Mouse (Mus musculus) CH12.LX (cell line): Measurements from ENCODE around the gene Ddr1. TPM values are rescaled to one million over a fixed set of nuclear protein-coding genes. Genes with fewer than 3 reads are reported as not detected.

Experiments
- DNase-seq: peaks from one replicate; pipeline ENCODE4 v3.0.0-alpha.2; 2013; ENCODE audit errors: extremely low read depth
- H3K27ac ChIP-seq: 2 replicates; pipeline ENCODE4 v1.5.1; 2012; ENCODE audit warnings: low read depth, mild to moderate bottlenecking, control low read depth, moderate library complexity; ENCODE audit not compliant: insufficient read depth
- H3K27me3 ChIP-seq: replicated peaks from 2 replicates; pipeline ENCODE3; 2012; ENCODE audit warnings: inconsistent platforms
- H3K36me3 ChIP-seq, 2 experiments: replicated peaks in 1 of 2; 2 replicates each; pipeline versions ENCODE3 to v1.6.1; 2012; ENCODE audit warnings: inconsistent platforms in 1 of 2, low read length in 1 of 2, mild to moderate bottlenecking in 1 of 2, mixed read lengths in 1 of 2, moderate library complexity in 1 of 2; ENCODE audit not compliant: control insufficient read depth in 1 of 2, insufficient read depth in 1 of 2
- H3K4me1 ChIP-seq, 2 experiments: 2 replicates each; pipeline ENCODE4 v1.6.1; 2012; ENCODE audit warnings: inconsistent platforms in 1 of 2, moderate library complexity in 1 of 2; ENCODE audit not compliant: insufficient read depth in 2 of 2, control insufficient read depth in 1 of 2
- H3K4me2 ChIP-seq: 2 replicates; pipeline ENCODE4 v1.6.1; 2012; ENCODE audit warnings: low read depth, mild to moderate bottlenecking, control low read depth; ENCODE audit not compliant: poor library complexity, insufficient read depth, severe bottlenecking
- H3K4me3 ChIP-seq, 3 experiments: fragments of 150-350 bp in 1 of 3; sonication (generic) in 1 of 3; replicated peaks in 1 of 3; 2 replicates each; pipeline versions ENCODE3 to v1.5.1; 2011 to 2012; ENCODE audit warnings: low read depth in 2 of 3, low read length in 2 of 3, mild to moderate bottlenecking in 2 of 3, moderate library complexity in 2 of 3, control low read depth in 1 of 3, improper control_type of control experiment in 1 of 3, inconsistent platforms in 1 of 3, mixed read lengths in 1 of 3; ENCODE audit not compliant: poor library complexity in 1 of 3
- H3K79me2 ChIP-seq: replicated peaks from 2 replicates; pipeline ENCODE4 v1.6.1; 2012; ENCODE audit warnings: mild to moderate bottlenecking, moderate library complexity; ENCODE audit not compliant: control insufficient read depth, poor library complexity, insufficient read depth, severe bottlenecking; ENCODE audit errors: extremely low read depth
- H3K9ac ChIP-seq: 2 replicates; pipeline ENCODE4 v1.6.1; 2012; ENCODE audit warnings: low read depth, mild to moderate bottlenecking, control low read depth, moderate library complexity; ENCODE audit not compliant: insufficient read depth
- H3K9me3 ChIP-seq: replicated peaks from 2 replicates; pipeline ENCODE3; 2012; ENCODE audit warnings: low read length, inconsistent platforms, mixed read lengths
- CHD2 ChIP-seq: IDR thresholded peaks from 2 replicates; pipeline ENCODE4 v1.6.1; 2011; ENCODE audit warnings: low read length, improper control_type of control experiment
- ELF1 ChIP-seq: IDR thresholded peaks from 2 replicates; pipeline ENCODE4 v1.6.1; 2014; ENCODE audit warnings: low read depth, mild to moderate bottlenecking, inconsistent platforms, low read length, improper control_type of control experiment
- ETS1 ChIP-seq: conservative IDR thresholded peaks from 2 replicates; pipeline ENCODE4 v1.6.1; 2012; ENCODE audit warnings: low read depth, mild to moderate bottlenecking, inconsistent platforms, low read length, improper control_type of control experiment, moderate library complexity
- HCFC1 ChIP-seq: IDR thresholded peaks from 2 replicates; pipeline ENCODE4 v1.6.1; 2012; ENCODE audit warnings: low read depth, mild to moderate bottlenecking, inconsistent platforms, low read length, improper control_type of control experiment
- JUND ChIP-seq: conservative IDR thresholded peaks from 2 replicates; pipeline ENCODE4 v1.6.1; 2011; ENCODE audit warnings: low read depth, low read length, improper control_type of control experiment
- KAT2A ChIP-seq: IDR thresholded peaks from 2 replicates; pipeline ENCODE4 v1.6.1; 2012; ENCODE audit warnings: low read length, improper control_type of control experiment, inconsistent platforms; ENCODE audit not compliant: insufficient replicate concordance
- MAFK ChIP-seq: IDR thresholded peaks from 2 replicates; pipeline ENCODE4 v1.6.1; 2011; ENCODE audit warnings: low read length, improper control_type of control experiment; ENCODE audit not compliant: insufficient replicate concordance
- MAZ ChIP-seq: IDR thresholded peaks from 2 replicates; pipeline ENCODE4 v1.6.1; 2012; ENCODE audit warnings: low read depth, mild to moderate bottlenecking, inconsistent platforms, low read length, improper control_type of control experiment, moderate library complexity
- MXI1 ChIP-seq: IDR thresholded peaks from 2 replicates; pipeline ENCODE4 v1.6.1; 2011; ENCODE audit warnings: mild to moderate bottlenecking, low read depth, low read length, improper control_type of control experiment
- MYC ChIP-seq: IDR thresholded peaks from 2 replicates; pipeline ENCODE4 v1.6.1; 2011; ENCODE audit warnings: low read depth, mild to moderate bottlenecking, improper control_type of control experiment, low read length
- NELFE ChIP-seq: IDR thresholded peaks from 2 replicates; pipeline ENCODE4 v1.6.1; 2011; ENCODE audit warnings: low read depth, low read length, improper control_type of control experiment
- NRF1 ChIP-seq: IDR thresholded peaks from 2 replicates; pipeline ENCODE4 v1.6.1; 2014; ENCODE audit warnings: low read depth, mild to moderate bottlenecking, inconsistent platforms, low read length, improper control_type of control experiment, moderate library complexity
- PAX5 ChIP-seq: IDR thresholded peaks from 2 replicates; pipeline ENCODE4 v1.6.1; 2012; ENCODE audit warnings: low read length, inconsistent platforms, mixed read lengths
- POLR2A ChIP-seq: IDR thresholded peaks from 2 replicates; pipeline ENCODE4 v1.6.1; 2011; ENCODE audit warnings: low read depth, mild to moderate bottlenecking, improper control_type of control experiment, low read length
- POLR2AphosphoS2 ChIP-seq: IDR thresholded peaks from 2 replicates; pipeline ENCODE4 v1.6.1; 2011; ENCODE audit warnings: low read depth, low read length, improper control_type of control experiment
- SMC3 ChIP-seq: IDR thresholded peaks from 2 replicates; pipeline ENCODE4 v1.6.1; 2011; ENCODE audit warnings: low read depth, low read length, improper control_type of control experiment
- TBP ChIP-seq: conservative IDR thresholded peaks from 2 replicates; pipeline ENCODE4 v1.6.1; 2011; ENCODE audit warnings: low read depth, low read length, improper control_type of control experiment
- UBTF ChIP-seq: IDR thresholded peaks from 2 replicates; pipeline ENCODE4 v1.6.1; 2012; ENCODE audit warnings: low read depth, mild to moderate bottlenecking, inconsistent platforms, low read length, improper control_type of control experiment, moderate library complexity
- USF1 ChIP-seq: IDR thresholded peaks from 2 replicates; pipeline ENCODE4 v1.6.1; 2014; ENCODE audit warnings: low read depth, mild to moderate bottlenecking, inconsistent platforms, low read length, improper control_type of control experiment
- ZMIZ1 ChIP-seq: IDR thresholded peaks from 2 replicates; pipeline ENCODE4 v1.6.1; 2012; ENCODE audit warnings: low read depth, mild to moderate bottlenecking, inconsistent platforms, low read length, improper control_type of control experiment
- ZNF384 ChIP-seq: IDR thresholded peaks from 2 replicates; pipeline ENCODE4 v1.6.1; 2012; ENCODE audit warnings: low read depth, low read length, improper control_type of control experiment, inconsistent platforms
- dilution Hi-C: fragments of 300-500 bp; cut with MboI; formaldehyde crosslinking; loops from 2 replicates; pipeline ENCODE4 v1.14.3; 2020; ENCODE audit warnings: low sequenced_read_pairs; ENCODE audit not compliant: extremely low pct_unique_long_range_greater_than_20kb, extremely low pct_ligation_motif_present
- in situ Hi-C: fragments of 300-500 bp; cut with MboI; formaldehyde crosslinking; loops from 3 replicates; pipeline ENCODE4 v1.14.3; 2019; ENCODE audit warnings: low sequenced_read_pairs, low pct_ligation_motif_present, low pct_unique_long_range_greater_than_20kb, mixed read lengths
- polyA plus RNA-seq: library from polyadenylated mRNA; unstranded; fragments of >175 nt; gene quantifications from 2 replicates; pipeline ENCODE4 v1.2.1, GENCODE M21; 2012; ENCODE audit warnings: low read depth; ENCODE audit not compliant: insufficient read length
- total RNA-seq, 2 experiments: library from RNA; depleted of rRNA; stranded (reverse); fragments of 300-350 nt in 1 of 2; fragments of >200 nt in 1 of 2; gene quantifications; 2 replicates each; pipeline ENCODE4 v1.2.3; 2012 to 2014

The Ddr1 gene
- total and polyA plus RNA-seq, 3 experiments: 0.83 to 3.6 (median 3.1) TPM

DNA sequence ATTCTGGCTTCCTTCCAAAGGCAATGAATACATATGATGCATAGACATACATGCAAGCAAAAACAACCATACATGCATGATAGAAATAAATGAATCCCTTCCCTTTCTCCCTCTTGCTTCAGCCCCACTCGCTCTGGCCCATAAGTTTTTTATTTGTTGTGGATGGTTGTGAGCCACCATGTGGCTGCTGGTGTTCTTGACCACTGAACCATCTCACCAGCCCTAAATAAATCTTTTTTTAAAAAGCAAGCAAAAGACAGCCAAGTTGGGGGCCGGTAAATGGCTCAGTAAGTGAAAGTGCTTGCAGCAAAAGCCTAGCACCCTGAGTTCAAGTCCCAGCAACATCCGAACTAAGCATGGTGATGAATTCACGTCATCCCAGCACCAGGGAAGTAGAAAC lies 24.4 kb upstream of the Ddr1 start:
- H3K27ac ChIP-seq: no peak overlapping the region
- DNase-seq: no peak
- no peaks in the 10 kb centered on the region for H3K9me3 ChIP-seq
- H3K4me3 ChIP-seq: no peak overlapping the region
- no peak overlapping the region for H3K9ac ChIP-seq
- peaks cover 33% of the 10 kb centered on the region for H3K27me3 ChIP-seq
- H3K79me2 ChIP-seq: no peaks in the 10 kb centered on the region
- no peak for TF ChIP-seq POLR2A
- peaks cover 4 to 10% of the 10 kb centered on the region in 2 experiments; a peak in 2 of 4 replicates for H3K4me1 ChIP-seq
- no peak overlapping the region for H3K4me2 ChIP-seq
- no peaks in the 10 kb centered on the region for H3K36me3 ChIP-seq
- in situ Hi-C loops (no loop called here), dilution Hi-C loops (no loop called here)

DNA sequence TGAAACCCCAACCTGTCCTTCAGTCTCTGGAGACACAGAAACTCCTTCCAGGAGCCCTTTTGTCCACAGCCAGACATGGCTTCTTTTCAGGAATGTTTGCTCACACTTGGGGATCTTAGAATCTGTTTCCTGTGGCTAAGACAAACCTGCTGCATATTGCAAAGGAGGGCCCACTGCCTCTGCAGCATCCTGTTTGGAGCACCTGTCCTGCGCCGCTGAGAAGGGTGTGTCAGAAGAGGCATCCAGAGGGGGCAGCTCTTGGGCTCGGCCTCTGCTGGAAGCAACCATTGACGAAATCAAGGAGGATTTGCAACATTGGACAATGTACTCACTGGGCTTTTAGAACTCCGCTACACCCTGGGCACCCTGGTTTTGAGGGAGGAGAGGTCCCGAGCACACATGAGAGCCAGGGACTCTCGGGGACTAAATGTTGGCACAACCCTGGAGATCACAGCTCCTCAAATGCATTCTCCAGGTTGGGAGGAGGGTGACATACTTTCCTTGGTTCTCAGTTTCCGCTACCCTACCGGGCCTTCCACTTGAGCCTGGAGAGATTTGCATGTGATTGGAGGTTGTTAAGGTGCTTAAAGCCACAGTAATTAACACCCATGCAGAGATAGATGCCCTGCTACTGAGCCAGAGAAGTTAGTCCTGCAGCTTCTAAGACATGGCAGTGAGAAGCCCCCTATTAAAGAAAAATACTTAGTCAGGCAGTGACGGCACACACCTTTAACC lies 23.2 kb upstream of the Ddr1 start:
- in situ Hi-C loops: no loop called here
- no peak overlapping the region for H3K9ac ChIP-seq
- no peaks in the 10 kb centered on the region for H3K9me3 ChIP-seq
- peaks cover 4 to 10% of the 10 kb centered on the region in 2 experiments; a peak in 2 of 4 replicates for H3K4me1 ChIP-seq
- no peak for DNase-seq
- no peaks in the 10 kb centered on the region for H3K36me3 ChIP-seq
- H3K4me2 ChIP-seq: no peak overlapping the region
- H3K27me3 ChIP-seq: peaks cover 40% of the 10 kb centered on the region
- no peak overlapping the region for H3K27ac ChIP-seq
- TF ChIP-seq SMC3 (no peak), HCFC1 (no peak), UBTF (no peak), PAX5 (no peak), MXI1 (no peak), CHD2 (no peak), TBP (no peak), MYC (no peak), USF1 (no peak), ZMIZ1 (no peak), JUND (no peak), KAT2A (no peak), ZNF384 (no peak), NRF1 (no peak), NELFE (no peak), ETS1 (no peak), POLR2AphosphoS2 (no peak), MAFK (no peak), MAZ (no peak), ELF1 (no peak)
- TF ChIP-seq, all 38 proteins: peak for 0
- Histone ChIP-seq H3K79me2 (no peaks in the 10 kb centered on the region), H3K4me3 (no peak overlapping the region)
- dilution Hi-C loops: no loop called here
